Mouse (Mus musculus): ENCODE measurements around the gene Kif13a. TPM values are rescaled to one million over a fixed set of nuclear protein-coding genes. Genes with fewer than 3 reads are reported as not detected.

The Kif13a gene
- polyA plus RNA-seq, 1 experiment from 2014 or later: 7.2 TPM

DNA sequence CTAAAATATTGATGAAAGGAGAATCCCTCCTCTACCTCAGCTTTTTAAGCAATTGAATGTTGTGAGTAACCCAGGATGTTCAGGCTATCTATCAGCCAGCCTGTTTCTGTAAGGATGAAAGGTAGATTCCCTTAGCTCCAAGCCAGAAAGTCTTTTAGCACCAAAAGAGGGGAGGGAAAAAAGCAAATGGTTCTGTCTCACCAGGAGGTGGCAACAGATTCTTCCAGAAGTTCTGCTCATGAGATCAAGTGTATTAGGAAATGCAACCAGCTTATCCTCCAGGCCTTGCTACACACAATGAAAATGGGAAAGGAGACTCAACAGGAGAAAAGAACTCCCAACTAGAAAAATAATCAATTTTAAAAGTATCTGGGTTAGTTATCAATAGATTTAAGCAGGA, 205.3 kb downstream of the Kif13a start:
- Histone ChIP-seq H3K9ac (ENCODE audit: low read depth, low read length) (no peak overlapping the region), H3K4me1 (ENCODE audit: control insufficient read depth, insufficient read depth, low read length) (peaks cover 17% of the 10 kb centered on the region), H3K36me3 (ENCODE audit: control insufficient read depth, insufficient read depth, low read length) (no peaks in the 10 kb centered on the region), H3K27me3 (ENCODE audit: control insufficient read depth, insufficient read depth, low read depth, low read length) (no peaks in the 10 kb centered on the region), H3K27ac (ENCODE audit: low read length) (no peak overlapping the region), H3K9me3 (replicated peaks; ENCODE audit: control insufficient read depth, low read length, poor library complexity, severe bottlenecking) (no peaks in the 10 kb centered on the region), H3K4me3 (ENCODE audit: low read depth, low read length) (no peak overlapping the region), H3K4me2 (ENCODE audit: low read length) (no peak overlapping the region)
- ATAC-seq: no peak

DNA sequence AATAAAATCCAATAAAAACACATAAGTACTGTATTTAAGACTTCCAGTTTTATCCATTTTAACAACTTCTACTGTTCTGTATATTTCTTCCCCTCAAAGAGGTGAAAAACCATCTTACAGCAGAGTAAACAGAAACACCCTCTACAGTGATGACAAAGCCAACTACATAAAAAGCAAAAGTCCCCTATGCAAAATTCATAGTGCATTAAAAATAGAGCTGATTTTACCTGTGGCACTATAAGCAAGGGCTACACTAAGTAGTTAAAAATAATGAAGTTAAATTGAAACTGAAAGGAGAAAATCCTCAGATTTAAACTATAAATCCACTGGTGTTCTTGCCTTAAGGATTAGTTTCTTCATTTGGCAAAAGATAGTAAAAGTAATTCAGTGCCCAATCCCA, 208.7 kb downstream of the Kif13a start:
- Histone ChIP-seq H3K4me3 (ENCODE audit: low read depth, low read length) (no peak overlapping the region), H3K4me2 (ENCODE audit: low read length) (no peak overlapping the region), H3K9me3 (replicated peaks; ENCODE audit: control insufficient read depth, low read length, poor library complexity, severe bottlenecking) (no peaks in the 10 kb centered on the region), H3K9ac (ENCODE audit: low read depth, low read length) (no peak overlapping the region), H3K27ac (ENCODE audit: low read length) (no peak overlapping the region), H3K27me3 (ENCODE audit: control insufficient read depth, insufficient read depth, low read depth, low read length) (no peaks in the 10 kb centered on the region), H3K36me3 (ENCODE audit: control insufficient read depth, insufficient read depth, low read length) (no peaks in the 10 kb centered on the region), H3K4me1 (ENCODE audit: control insufficient read depth, insufficient read depth, low read length) (peaks cover 15% of the 10 kb centered on the region)
- ATAC-seq: no peak

DNA sequence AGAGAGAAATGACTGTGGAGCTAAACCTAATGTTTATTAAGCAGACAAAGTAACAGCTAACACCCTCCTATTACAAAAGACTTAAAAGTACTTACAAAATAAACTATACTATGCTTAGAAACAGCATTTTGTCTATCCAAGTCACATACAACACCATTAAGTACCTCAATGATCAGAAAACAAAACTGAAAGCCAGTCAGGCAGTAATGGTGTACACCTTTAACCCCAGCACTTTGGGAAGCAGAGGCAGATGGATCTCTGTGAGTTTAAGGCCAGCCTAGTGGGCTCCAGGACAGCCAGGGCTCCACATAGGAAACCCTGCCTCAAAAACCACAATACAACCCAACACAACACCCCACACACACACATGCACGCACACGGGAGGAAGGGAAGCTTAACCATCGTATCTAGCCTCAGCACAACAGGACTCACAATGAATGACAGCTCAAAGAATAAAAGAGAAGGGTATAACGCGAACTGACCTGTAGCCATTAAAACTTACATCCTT, 210.7 kb downstream of the Kif13a start:
- Histone ChIP-seq H3K36me3 (ENCODE audit: control insufficient read depth, insufficient read depth, low read length) (no peaks in the 10 kb centered on the region), H3K4me1 (ENCODE audit: control insufficient read depth, insufficient read depth, low read length) (no peaks in the 10 kb centered on the region), H3K27me3 (ENCODE audit: control insufficient read depth, insufficient read depth, low read depth, low read length) (no peaks in the 10 kb centered on the region), H3K9me3 (replicated peaks; ENCODE audit: control insufficient read depth, low read length, poor library complexity, severe bottlenecking) (no peaks in the 10 kb centered on the region), H3K4me3 (ENCODE audit: low read depth, low read length) (no peak overlapping the region), H3K27ac (ENCODE audit: low read length) (no peak overlapping the region), H3K4me2 (ENCODE audit: low read length) (no peak overlapping the region), H3K9ac (ENCODE audit: low read depth, low read length) (no peak overlapping the region)
- no peak for ATAC-seq
- 72% methylated on average over 5 of the region's 5 CpGs for WGBS

DNA sequence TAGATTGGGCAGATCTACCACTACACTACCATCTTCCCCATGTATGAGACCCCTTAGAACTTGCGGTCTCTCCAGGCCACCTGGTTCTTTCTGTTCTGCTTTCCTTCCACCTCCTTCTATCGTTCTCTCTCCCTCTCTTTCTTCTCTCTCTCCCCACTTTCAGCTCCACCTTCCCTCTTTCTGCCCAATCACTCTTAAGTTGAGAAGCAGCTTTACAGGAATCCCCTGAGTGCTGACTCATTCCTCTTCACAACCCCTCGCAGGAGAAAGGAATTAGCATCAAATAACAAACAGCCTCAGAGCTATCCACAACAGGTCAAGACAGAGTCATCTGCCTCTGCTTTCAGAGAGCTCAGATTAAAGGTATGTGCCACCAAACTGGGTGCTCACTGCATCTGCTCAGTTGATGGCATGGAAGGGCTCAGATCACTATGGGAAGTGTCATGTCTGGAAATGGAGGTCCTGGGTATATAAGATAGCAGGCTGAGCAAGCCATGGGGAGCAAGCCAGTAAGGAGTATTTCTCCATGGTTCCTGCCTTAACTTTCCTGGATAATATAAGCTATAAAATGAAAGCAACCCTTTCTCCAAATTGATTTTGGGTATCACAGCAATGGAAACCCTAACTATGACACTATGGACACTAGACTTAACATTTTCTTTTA, 213.6 kb downstream of the Kif13a start:
- WGBS: 73% methylated on average over 3 of the region's 3 CpGs
- Histone ChIP-seq H3K27me3 (ENCODE audit: control insufficient read depth, insufficient read depth, low read depth, low read length) (no peaks in the 10 kb centered on the region), H3K4me3 (ENCODE audit: low read depth, low read length) (no peak overlapping the region), H3K27ac (ENCODE audit: low read length) (no peak overlapping the region), H3K4me1 (ENCODE audit: control insufficient read depth, insufficient read depth, low read length) (no peaks in the 10 kb centered on the region), H3K9ac (ENCODE audit: low read depth, low read length) (no peak overlapping the region), H3K4me2 (ENCODE audit: low read length) (no peak overlapping the region), H3K9me3 (replicated peaks; ENCODE audit: control insufficient read depth, low read length, poor library complexity, severe bottlenecking) (no peaks in the 10 kb centered on the region), H3K36me3 (ENCODE audit: control insufficient read depth, insufficient read depth, low read length) (peaks cover 7% of the 10 kb centered on the region; the same call in 1 of the 2 replicates)
- no peak for ATAC-seq

DNA sequence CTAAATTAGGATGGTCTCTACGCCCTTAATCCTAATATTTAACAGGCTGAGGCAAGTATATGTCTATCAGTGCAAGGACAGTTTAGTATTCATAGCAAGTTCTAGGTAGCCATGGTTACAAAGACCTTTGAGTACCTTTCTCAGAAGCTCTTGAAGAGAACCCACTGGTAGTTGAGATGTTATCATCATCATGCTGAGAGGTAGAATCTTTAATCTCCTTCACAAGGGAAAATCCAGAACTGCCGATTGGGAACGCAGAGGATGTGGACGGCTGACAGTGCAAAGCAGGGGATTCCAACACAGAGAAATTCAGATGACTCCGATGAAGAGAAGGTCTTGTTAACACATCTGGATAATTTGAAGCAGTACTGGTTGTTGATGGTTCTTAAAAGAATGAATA, 216.2 kb downstream of the Kif13a start:
- Histone ChIP-seq H3K4me2 (ENCODE audit: low read length) (no peak overlapping the region), H3K4me3 (ENCODE audit: low read depth, low read length) (no peak overlapping the region), H3K36me3 (ENCODE audit: control insufficient read depth, insufficient read depth, low read length) (peaks cover 18% of the 10 kb centered on the region), H3K9ac (ENCODE audit: low read depth, low read length) (no peak overlapping the region), H3K27ac (ENCODE audit: low read length) (no peak overlapping the region), H3K9me3 (replicated peaks; ENCODE audit: control insufficient read depth, low read length, poor library complexity, severe bottlenecking) (no peaks in the 10 kb centered on the region), H3K27me3 (ENCODE audit: control insufficient read depth, insufficient read depth, low read depth, low read length) (no peaks in the 10 kb centered on the region), H3K4me1 (ENCODE audit: control insufficient read depth, insufficient read depth, low read length) (no peaks in the 10 kb centered on the region)
- WGBS: 69% methylated on average over 5 of the region's 5 CpGs
- no peak for ATAC-seq

DNA sequence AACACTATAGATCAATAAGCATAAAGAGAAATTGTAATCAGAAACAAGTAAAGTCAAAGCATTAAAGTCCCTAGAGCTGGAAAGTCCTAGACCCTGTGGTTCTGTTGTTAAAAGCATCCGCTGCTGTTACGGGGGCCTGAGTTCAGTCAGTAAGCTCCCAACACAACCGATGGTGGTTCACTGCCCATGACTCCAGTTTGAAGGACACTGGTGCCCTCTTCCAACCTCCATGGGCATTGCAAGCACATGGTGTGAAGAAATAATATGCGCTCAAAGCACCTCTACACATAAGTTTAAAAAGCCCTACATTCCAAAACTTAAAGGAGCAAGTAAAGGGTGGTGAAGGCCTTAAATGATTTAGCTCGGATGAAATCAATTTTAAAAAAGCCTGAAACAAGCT, 226.5 kb downstream of the Kif13a start:
- Histone ChIP-seq H3K4me3 (ENCODE audit: low read depth, low read length) (no peak overlapping the region), H3K4me1 (ENCODE audit: control insufficient read depth, insufficient read depth, low read length) (no peaks in the 10 kb centered on the region), H3K4me2 (ENCODE audit: low read length) (no peak overlapping the region), H3K36me3 (ENCODE audit: control insufficient read depth, insufficient read depth, low read length) (0 out of 2 replicates have a peak, but pooled peaks cover 7% of the 10 kb centered on the region), H3K9me3 (replicated peaks; ENCODE audit: control insufficient read depth, low read length, poor library complexity, severe bottlenecking) (no peaks in the 10 kb centered on the region), H3K27me3 (ENCODE audit: control insufficient read depth, insufficient read depth, low read depth, low read length) (no peaks in the 10 kb centered on the region), H3K27ac (ENCODE audit: low read length) (no peak overlapping the region), H3K9ac (ENCODE audit: low read depth, low read length) (no peak overlapping the region)
- WGBS: 80% methylated on average over 5 of the region's 5 CpGs
- ATAC-seq: no peak

DNA sequence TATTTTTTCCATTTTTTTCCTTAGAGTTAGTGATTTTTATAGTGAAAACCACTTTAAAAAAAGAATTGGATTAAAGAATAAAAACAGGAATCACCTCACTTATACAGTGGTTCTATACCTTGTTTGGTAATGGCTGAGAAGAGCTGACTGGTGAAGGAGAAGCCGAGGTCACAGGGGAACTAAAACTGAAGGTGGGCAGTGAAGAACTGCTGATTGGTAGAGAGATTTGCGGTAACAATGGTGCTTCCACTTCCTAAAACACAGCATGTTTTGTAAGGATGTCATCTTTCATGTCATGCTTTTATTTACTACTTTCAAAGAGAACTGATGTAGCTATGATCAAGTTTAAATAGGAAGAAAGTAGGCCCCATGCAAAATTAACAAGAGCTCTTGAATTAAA, 228.2 kb downstream of the Kif13a start:
- Histone ChIP-seq H3K9ac (ENCODE audit: low read depth, low read length) (no peak overlapping the region), H3K4me2 (ENCODE audit: low read length) (no peak overlapping the region)

DNA sequence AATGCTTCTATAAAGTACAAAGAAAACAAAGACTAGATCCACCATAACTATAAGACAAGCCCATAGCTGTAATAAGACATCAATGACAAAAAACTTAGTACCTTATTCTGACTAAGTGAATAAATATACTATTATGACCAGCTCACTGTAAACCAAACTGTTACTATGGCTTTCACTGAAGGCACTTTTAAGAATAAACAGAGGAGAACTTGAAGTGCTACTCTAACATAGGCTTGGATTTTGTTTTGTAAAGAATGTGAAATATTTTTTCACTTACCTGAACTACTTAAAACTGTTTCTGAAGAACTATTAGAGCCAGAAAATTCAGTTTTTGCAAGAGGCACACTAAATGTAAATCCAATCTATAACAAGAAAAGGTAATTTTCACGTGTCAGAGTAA, 230.3 kb downstream of the Kif13a start:
- 91% methylated on average over 1 of the region's 1 CpGs for WGBS
- Histone ChIP-seq H3K27ac (ENCODE audit: low read length) (no peak overlapping the region), H3K4me1 (ENCODE audit: control insufficient read depth, insufficient read depth, low read length) (no peaks in the 10 kb centered on the region), H3K27me3 (ENCODE audit: control insufficient read depth, insufficient read depth, low read depth, low read length) (no peaks in the 10 kb centered on the region), H3K36me3 (ENCODE audit: control insufficient read depth, insufficient read depth, low read length) (0 out of 2 replicates have a peak, but pooled peaks cover 4% of the 10 kb centered on the region), H3K9me3 (replicated peaks; ENCODE audit: control insufficient read depth, low read length, poor library complexity, severe bottlenecking) (no peaks in the 10 kb centered on the region), H3K9ac (ENCODE audit: low read depth, low read length) (no peak overlapping the region), H3K4me2 (ENCODE audit: low read length) (no peak overlapping the region), H3K4me3 (ENCODE audit: low read depth, low read length) (no peak overlapping the region)
- ATAC-seq: no peak

More for the DNA sequence above, 228.2 kb downstream of the Kif13a start:
- WGBS: 82% methylated on average over 2 of the region's 2 CpGs
- no peak overlapping the region for H3K4me3 ChIP-seq (ENCODE audit: low read depth, low read length)
- H3K36me3 ChIP-seq (ENCODE audit: control insufficient read depth, insufficient read depth, low read length): 0 out of 2 replicates have a peak, but pooled peaks cover 4% of the 10 kb centered on the region
- no peaks in the 10 kb centered on the region for H3K9me3 ChIP-seq (replicated peaks; ENCODE audit: control insufficient read depth, low read length, poor library complexity, severe bottlenecking)
- H3K27me3 ChIP-seq (ENCODE audit: control insufficient read depth, insufficient read depth, low read depth, low read length): no peaks in the 10 kb centered on the region
- H3K27ac ChIP-seq (ENCODE audit: low read length): no peak overlapping the region
- ATAC-seq: no peak
- H3K4me1 ChIP-seq (ENCODE audit: control insufficient read depth, insufficient read depth, low read length): no peaks in the 10 kb centered on the region
